Mouse (Mus musculus) CD4-positive, CD25-positive, alpha-beta regulatory T cell, adult 2 months (primary cell): ENCODE data around the gene Smad1.

Experiments used
- DNase-seq: peaks from one replicate; pipeline ENCODE4 v3.0.0-alpha.2; 2012; ENCODE audit warnings: low read depth, low spot score

Smad1 gene

DNA sequence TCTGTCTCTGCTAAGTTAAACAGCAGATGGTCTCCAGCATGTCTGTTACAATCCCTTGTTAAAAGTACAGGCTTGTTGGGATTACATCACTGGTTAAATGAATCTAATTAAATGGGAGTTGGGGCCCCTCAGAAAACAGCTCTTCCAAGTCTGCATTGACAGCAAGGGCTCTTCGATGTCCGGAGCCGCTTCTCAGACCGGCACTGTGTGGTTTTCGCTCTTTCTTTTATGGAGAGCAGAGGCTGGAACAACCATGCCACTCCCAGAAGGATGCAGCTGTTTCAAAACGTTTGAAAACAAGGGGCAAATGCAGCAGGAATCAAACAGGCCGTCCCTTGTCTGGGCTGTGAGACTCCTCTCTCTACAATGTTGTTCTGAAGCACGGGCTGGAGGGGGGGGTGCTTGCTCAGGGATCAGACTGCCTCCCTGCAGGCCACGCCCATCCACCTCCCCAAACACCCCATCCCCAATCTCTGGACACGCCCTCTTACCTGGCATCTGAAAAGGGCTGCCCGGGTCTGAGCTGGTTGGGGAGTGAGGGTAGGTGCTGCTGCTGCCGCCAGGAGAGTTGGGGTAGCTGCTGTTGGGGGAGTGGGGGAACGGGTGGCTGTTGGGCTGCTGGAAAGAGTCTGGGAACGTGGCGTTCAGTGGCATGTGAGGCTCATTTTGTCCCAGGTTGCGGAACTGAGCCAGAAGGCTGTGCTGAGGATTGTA is 43.4 kb downstream of the Smad1 start:
- DNase-seq = no peak

DNA sequence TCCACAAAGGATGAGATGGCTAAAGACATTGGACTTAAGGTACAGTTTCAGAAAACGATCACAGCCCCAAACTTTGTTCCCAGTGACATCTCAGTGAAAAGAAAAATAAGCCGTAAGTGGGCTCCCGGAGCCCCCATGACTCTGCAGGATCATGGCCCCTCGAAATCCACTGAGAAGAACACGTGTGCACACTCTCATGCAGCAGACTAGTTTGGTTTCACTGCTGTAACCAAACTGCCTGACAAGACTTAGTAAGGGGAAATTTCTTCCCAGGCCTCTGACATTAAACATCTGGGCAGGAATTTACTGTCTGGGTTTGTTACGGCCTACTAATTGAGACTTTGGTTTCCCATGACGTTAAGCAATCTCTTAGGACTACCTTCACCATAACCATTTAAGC is 45.3 kb downstream of the Smad1 start:
- no peak for DNase-seq

DNA sequence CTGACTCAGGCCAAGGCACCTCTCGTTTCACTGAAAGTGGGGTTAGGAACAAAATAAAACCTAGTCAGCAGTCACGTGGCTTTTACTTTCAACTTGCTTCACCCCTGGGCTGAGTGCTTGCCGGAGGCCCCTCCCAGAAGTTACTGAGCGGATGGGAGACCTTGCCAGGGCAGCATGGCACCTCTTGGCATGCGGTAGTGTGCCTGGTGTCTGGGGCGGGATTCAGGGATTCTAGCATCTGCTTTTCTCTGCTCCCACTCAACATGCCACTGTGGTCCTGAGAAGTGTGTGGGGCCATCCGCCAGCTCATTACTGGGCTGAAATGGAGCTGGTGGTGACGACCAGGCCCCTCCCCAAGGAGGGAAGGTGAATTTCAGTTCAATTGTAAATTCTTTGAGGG is 47.4 kb downstream of the Smad1 start:
- DNase-seq = no peak

DNA sequence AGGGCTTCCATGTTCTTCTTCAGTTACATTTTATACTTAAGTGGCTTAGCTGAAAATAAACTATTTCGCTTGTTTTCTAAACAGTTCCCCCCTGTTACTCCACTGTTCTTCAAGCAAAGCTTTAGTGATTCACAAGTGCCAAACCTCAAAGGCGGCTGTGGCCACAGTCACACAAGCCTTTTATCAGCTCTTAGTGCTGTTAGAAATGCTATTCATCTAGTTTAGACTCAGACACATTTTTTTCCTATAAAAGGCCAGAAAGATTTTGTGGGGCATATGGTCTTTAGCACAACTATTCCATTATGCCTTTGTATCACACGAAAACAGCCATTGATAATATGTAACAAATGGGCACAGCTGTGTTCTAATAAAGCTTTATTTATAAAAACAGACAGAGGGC is 48.5 kb downstream of the Smad1 start:
- no peak for DNase-seq

DNA sequence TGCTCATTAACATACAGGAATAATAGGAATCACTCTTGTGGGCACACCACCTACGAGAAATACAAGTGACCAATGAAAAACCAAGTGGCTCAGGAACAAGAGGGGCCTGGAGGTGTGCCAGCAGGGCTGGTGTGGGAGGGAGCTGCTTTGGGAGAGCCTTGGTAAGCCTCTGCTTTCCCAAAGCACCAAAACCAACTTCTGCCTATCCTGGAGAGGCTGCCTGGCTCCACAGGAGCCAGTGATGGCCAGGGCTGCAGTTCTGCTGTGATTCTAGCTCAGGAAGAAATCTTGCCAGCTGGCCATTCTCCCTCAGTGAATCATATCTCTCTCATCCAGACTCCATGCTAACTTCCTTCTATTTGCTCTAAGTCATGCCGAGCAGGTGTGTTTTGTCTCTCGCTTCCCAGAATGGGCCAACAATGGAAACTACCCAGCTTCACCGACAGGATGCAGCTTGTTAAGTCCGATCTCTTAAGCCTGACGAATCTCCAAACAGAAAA is 49.2 kb downstream of the Smad1 start:
- DNase-seq = no peak

DNA sequence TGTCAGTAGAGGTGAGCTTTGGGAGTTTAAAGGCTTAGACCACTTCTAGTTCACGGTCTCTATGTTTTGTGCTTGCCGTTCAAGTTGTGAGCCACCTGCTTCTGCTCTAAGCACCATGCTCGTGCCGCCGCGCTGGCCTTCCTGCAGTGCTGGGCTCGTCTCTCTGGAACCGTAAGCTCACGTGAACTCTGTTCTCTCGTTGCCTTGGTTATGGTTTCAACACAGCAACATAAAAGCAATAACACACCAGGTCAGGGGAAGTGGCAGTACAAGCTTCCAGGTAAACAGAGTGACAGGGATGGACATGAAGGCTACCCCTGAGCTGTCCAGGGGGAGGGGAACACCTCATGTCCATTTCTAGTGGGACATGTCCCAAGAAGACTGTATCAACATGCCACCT is 52.9 kb downstream of the Smad1 start:
- no peak for DNase-seq

DNA sequence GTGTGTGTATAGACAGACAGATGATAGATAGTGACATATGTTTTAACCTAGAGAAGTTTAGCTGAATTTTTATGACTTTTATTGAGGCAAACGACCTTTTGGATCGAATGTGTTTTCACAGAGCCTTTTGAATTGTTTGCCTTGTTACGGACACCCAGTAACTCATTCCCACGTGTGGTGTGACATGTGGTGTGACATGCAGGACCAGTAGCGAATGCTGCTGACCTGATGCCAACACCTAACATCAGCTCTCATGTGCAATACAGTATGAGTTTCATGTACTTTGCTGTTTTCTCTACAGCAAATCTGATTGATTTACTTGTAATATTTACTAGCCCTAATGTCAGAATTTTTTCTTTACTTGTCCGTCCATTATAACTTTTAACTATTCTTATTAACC is 53.5 kb downstream of the Smad1 start:
- no peak for DNase-seq

DNA sequence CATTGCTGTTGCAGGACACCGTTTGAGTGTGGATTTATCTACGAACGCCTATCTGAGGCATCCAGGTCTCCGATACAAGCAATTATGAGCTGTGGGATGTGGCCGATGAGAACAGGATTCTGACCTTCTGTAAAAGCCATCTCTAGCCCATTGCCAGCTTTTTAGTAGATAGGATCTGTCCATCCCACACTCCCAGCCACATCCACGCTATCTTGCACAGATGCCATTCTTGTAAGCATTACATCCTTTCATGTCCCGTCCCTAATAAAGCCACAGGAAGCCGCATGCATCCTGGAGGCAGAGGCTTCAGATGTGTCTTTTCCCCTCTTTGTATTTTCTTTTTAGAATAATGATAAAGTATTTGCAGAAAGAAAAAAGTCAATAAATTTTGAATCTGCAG is 58.1 kb downstream of the Smad1 start:
- no peak for DNase-seq

DNA sequence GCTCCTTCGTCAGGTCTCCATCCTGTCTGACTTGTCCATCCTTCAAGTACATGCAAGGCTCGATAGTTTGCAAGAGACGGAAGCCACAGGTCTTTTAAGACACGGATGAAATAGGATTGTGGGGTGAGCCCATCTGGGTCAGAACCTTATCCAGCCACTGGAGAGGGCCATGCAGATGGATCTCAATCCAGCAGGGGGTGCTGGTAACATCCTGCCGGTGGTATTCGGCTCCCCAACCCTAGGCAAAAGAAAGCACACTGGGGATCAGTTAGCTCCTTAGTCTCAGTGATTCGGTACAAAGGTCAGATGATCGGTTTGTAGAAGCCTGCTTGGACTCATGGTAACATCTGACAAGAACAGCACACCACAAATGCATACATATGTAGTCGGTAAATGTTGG is 59.8 kb downstream of the Smad1 start:
- peak; percentile 38 for DNase-seq

DNA sequence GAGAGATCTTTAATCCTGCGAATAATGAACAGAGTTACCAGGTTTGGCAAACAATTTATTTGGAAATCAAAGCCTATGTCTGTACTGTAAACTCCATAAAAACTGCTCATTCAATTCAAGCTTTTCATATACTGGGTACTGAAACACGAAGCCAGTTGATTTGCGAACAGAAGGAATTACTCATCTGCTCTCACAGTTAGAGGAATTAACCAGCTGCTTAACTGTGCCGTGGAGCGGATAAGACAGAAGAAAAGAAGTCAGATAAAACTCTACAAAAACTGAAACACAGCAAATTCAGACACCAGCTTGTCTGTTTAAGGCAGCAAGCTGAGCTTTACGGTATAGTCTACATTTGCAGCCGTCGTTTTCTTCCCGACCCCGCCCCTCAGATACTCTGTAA is 60.7 kb downstream of the Smad1 start:
- DNase-seq = no peak

DNA sequence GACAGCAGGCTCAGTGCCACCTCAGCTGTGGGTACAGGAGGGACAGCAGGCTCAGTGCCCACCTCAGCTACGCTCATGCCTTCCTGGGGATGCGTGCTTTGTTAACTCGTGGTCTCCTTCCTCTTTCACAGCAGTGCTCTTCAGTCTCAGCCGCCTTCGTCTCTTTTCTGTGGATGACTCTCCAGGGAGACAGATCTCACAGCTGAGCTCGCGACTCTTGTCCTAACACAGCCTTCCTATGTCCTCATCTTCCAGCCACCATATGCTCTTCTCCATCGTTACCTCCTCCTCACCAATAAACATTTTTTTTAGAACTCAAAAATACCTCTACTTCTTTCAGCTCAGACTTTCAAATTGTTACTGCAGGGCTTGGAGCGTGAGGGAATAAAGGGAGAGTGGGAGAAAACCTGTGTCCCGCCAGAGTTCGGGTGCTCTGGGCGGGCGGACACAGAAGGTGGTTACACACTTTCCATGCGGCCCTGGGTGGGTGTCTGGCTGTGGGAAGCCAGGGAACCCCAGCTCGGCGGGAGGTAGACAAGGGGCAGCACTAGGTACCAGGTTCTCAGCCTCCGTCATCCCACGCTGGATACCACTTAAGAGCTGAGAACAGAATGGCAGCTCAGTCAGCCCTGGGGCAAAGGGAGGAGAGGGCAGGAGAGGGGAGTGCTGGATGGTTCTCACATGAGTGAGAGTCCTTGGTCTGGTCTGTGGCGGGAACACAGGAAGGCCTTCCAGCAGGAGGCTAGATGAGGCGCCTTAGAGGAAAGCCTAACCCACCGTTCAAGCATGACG is 67.0 kb downstream of the Smad1 start:
- no peak for DNase-seq

DNA sequence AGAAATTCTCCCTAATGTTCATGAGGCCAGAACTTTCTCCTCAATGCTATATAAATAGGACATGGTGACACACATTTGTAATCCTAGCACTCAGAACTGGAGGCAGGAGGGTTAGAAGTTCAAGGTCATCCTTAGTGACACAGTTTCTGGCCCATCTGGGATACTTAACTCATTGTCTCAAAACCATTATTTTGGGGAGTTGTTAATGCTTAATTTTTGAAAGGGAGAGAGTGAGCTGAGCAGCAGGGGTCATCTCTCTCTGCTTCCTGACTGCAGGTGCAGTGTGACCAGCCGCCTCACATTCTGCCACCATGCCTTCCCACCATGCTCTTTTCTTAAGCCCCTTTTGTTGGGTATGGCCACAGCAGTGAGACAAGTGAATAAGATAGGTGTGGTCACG is 67.7 kb downstream of the Smad1 start:
- no peak for DNase-seq

DNA sequence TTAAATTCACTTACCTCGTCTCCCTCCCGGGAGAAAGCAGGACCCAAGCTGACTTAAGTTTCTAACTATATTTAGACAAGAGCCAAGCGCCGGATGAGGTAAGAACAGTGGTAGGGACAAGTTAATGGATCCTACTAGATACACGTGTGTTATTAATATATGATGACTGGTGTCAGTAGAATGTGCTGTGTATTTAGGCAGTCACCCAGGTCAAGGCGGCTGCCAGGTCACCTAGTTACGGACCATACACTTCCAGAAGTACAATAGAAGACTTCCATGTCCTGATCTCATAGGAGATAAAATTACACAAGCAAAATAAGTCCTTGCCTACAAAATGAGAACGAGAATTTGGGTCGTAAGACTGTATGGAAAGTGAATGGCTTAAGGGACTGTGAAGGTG is 68.3 kb downstream of the Smad1 start:
- DNase-seq = no peak

DNA sequence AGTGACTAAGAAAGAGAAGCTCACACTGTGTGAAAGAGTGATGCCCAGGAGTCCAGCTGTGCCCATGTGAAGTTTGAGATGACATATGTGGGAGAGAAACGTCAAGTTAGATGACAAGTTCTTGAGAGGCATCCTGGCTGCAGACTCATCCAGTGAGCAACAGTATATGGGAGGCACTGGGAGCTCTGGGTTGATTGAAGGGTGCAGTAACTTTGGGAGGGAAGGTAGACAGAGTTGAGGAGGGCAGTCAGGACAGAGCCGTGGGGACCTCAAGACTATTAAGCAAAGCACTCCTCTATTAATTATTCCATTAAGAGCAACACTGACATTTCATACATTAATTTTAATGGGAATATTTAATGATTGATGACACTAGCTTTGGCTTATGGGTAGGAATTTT is 69.6 kb downstream of the Smad1 start:
- no peak for DNase-seq

DNA sequence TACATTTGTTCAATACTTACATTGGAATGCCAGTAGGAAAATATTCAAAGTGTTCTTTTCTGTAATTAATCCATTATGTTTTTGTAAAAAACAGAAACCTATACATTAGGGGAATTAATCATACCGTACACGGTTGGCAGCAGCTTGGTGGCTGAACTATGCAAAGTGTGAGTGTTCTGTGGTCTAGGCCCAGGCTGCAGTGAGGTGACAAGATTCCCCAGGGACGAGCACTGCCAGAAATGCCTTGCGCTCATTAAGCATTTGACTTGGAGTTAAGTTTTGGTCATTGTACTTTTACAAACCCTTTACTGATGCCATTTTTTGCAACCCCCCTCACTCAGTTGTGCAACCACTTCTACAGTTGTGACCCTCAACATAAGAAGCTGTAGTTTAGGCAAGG is 70.1 kb downstream of the Smad1 start:
- DNase-seq = no peak

DNA sequence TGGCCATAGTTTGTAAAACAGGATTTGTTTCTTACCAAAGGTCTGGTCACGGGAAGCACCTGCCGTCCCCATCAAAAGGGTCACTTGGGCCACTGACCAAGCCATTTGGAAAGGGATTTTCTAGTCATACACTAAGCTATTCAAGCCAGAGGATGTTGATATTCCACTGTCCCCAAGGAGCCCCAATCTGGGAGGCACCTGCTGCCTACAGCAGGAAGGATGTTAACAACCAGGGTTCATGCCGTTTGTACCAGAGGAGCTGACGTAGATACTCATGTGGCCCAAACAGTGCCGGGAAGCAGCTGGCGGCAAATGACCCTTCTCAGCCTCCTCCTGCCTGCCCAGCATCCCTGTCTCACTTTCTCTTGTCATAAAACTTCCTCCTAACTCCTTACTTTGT is 73.8 kb downstream of the Smad1 start:
- DNase-seq = no peak

DNA sequence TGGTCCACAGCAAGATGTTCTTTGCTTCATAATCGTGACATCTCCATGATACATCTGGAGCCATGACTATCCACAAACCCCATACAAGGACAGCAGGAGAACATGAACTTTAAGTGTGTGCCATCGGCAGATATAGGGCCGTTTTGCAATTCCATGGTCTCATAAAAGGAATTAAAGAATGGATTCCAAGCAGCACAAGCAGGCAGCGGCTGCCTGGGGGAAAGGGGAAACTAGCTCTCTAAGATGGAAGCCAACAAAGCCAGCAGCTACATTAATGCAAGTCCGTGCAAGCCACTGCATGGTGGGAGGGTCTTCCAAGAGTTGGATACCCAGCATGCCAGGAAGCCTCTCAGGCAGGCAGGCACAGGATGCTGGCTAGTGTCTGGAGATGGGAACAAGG is 74.4 kb downstream of the Smad1 start:
- no peak for DNase-seq

DNA sequence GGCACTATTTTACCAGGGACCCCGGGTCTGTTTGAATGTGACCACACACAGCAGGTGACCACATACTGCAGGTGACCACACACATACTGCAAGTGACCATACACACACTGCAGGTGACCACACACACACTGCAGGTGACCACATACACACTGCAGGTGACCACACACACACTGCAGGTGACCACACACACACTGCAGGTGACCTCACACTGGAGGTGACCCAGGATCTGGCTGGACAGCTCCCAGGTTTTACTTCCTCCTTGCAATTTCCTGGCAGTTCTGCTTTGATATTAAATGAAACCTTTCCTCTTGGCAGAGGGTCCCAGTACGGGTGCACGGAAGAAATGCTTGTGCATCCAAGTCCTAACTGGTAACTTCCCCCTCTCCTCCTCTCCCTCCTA is 75.3 kb downstream of the Smad1 start:
- DNase-seq = no peak

DNA sequence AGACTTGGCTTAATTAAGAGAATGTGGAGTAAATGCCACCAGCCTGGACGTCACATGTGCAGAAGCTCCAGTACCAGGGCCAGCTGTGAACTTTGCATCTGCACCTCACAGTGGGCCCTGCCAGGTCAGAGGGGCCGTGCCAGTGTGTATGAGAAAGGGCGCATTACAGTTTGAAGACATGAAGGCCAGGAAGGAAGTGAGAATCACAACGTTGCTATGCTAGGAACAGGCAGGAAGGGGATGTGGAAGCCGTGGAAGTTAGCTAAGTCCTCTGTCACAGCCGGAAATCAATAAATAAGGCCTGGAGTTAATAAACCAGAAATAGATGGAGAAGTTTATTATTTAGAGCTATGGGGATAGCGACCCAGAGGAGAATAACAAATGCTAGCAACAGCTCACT is 76.2 kb downstream of the Smad1 start:
- no peak for DNase-seq

DNA sequence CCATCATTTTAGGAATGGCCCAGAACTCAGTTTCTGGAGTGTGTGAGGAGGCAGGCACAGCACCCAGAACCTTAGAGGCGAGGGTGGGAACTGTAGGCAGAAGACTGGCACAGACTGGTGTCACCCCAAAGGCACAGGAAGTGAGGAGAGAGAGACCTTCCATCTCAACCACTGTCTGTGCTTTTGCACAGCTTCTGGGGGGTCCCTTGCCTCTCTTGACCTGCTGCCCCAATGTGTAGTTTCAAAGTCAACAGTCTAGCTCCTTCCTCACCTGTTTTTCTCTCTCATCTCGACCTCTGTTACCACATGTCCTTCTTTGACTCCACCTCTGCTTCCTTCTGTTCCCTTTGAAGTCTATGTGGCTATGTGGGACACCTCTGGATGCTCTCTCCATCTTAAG is 88.5 kb downstream of the Smad1 start:
- no peak for DNase-seq

DNA sequence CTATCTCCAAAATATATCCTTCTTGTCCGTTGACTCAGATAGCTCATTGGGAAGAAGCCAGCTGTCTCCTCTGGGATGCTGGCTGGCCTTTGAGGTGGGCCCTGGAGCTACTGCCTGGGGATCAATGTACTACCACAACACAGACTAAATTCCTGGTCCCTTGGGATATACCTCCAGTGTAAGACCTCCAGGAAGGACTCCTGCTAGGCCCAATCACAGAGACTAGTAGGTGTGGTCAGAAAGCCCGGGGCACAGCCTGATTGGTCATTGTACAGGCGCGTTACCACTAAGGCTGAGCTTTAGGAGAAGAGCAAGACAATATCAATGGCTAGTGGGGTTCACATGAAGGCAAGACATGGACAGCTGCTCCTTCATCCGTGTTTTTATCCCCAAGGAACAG is 93.4 kb downstream of the Smad1 start:
- DNase-seq = no peak

DNA sequence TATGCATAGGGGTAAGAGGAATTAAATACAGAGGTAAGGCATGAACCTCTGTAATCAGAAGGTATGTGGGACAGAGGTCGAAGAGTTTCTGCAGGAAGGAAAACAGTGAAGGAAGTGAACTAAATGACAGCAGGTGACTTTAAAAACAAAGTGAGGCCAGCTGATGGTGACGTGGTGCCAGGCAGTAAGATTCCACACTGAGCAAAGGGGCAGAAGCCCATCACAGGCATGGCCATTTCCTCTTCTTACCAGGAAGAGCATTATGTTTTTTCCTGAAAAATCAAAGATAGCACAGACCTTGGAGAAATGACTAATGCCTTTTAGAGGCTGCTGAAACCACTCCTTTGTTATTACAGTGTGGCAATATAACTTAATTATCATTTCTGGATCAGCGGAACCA is 97.8 kb downstream of the Smad1 start:
- DNase-seq = no peak

DNA sequence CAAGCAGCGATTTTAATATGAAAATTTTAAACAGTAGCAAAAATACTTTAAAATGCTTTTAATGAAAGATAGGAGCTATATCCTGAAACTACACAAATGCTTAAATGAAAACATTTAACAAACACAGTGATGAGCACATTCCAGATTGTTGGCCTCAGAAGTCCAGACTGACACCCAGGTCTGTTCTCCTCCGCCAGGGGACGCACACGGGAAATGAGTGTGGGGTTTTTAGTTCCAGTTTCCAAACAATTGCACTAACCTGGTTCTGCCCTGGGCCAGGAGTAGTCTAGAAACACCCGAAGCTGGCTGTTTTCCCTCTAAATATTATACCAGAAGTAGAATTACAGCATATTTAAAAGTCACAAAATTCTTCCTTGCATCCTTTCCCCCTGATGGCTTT is 99.6 kb downstream of the Smad1 start:
- no peak for DNase-seq
